Mouse (Mus musculus) lung, postnatal 0 days (tissue): ENCODE data around the gene Birc5.

Experiments used
- CTCF ChIP-seq: IDR thresholded peaks from 2 replicates; pipeline ENCODE4 v1.5.1; 2016; ENCODE audit warnings: antibody characterized with exemption, mild to moderate bottlenecking
- EP300 ChIP-seq: IDR thresholded peaks from 2 replicates; pipeline ENCODE4 v1.6.1; 2016; ENCODE audit warnings: antibody characterized with exemption, mild to moderate bottlenecking, control low read depth

DNA sequence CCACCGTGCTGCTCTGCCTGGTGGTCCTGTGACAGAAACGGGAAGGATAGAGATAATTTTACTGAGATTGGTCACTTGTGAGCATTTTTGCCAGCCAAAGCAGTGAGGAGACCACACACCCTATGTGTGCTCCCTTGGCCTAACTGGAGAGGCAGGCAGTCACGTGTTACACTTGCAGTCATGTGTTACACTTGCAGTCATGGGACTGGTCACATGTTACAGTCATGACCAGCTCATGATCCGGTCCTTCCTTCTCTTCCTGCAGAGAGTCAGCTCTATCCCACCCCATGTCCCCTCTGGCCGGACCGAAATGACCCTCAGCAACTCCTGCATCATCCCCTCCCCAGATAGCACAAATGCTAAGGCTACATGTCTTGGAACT, 31.9 kb downstream of the Birc5 start:
- TF ChIP-seq CTCF (no peak), EP300 (no peak)
